Mouse (Mus musculus): ENCODE measurements at regions not wholly inside any gene's neighbourhood (a gene's known extent, or its start where the extent isn't known, plus 50 kb on each side); places are given as distances from the start of the nearest gene placed in this dataset.

DNA sequence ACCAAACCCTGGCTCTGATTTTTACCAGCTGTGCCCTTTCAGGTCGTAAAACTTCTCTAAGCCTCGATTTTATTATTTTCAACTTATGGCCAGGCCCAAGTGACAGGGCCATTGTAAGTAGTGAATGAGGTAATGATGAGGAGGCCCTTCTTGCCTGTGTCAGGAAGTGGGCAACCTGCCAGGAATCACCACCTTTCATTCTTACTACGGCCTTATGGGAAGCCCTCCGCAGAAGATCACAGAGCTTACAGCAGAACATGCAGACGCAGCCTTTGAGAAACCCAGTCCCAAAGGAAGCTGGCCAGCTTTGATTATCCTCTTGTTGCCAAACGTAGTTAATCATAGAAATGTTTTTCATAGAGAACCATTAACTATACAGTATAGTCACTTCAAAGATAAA, 124.9 kb upstream of the Mpp6 start:
- H3K4me3 ChIP-seq (replicated peaks; ENCODE audit: low read length) = no peak overlapping the region
- H3K36me3 ChIP-seq (replicated peaks; ENCODE audit: control insufficient read depth, insufficient read depth) = no peaks in the 10 kb centered on the region
- peaks cover 5% of the 10 kb centered on the region; the same call in 1 of the 2 replicates for H3K4me1 ChIP-seq (replicated peaks; ENCODE audit: control insufficient read depth, insufficient read depth, low read length)
- H3K4me2 ChIP-seq (replicated peaks) = no peak overlapping the region
- H3K9ac ChIP-seq = no peak overlapping the region
- ATAC-seq (ENCODE audit: low FRiP score) (no peak; the same call in 1 of the 2 replicates), DNase-seq (ENCODE audit: low spot score) (peak; percentile 34)
- no peaks in the 10 kb centered on the region for H3K9me3 ChIP-seq (ENCODE audit: control insufficient read depth, low read length)
- 27% methylated on average over 6 of the region's 6 CpGs for WGBS
- no peak overlapping the region for H3K27ac ChIP-seq
- H3K27me3 ChIP-seq (ENCODE audit: control insufficient read depth, insufficient read depth, low read length) = no peaks in the 10 kb centered on the region

DNA sequence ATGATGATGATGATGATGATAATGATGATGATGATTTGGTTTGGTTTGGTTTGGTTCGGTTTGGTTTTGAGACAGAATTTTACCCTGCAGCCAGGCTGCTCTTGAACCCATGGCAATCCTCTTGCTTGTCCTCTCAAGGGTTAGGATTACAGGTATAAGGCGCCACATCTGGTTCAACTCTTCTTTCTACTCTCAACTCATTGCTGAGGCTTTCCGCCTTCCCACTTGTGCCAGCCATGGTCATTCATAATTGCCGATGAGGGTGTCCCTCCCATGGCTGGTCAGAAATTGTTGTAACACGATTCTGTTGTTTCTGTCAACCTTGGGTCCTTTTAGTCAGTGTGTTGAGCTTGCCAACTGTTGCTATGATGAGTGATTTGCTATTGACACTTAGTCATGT, 122.9 kb upstream of the Mpp6 start:
- no peak overlapping the region for H3K27ac ChIP-seq
- H3K4me2 ChIP-seq (replicated peaks) = no peak overlapping the region
- 92% methylated on average over 5 of the region's 5 CpGs for WGBS

GRCm38 (mm10) chr6:49987541-49988210, 122.4 kb upstream of the Mpp6 start:
- WGBS = 84% methylated on average over 3 of the region's 3 CpGs
- DNase-seq (ENCODE audit: low spot score) (no peak), ATAC-seq (ENCODE audit: low FRiP score) (no peak)
- no peak overlapping the region for H3K9ac ChIP-seq
- no peak overlapping the region for H3K4me2 ChIP-seq (replicated peaks)
- no peaks in the 10 kb centered on the region for H3K36me3 ChIP-seq (replicated peaks; ENCODE audit: control insufficient read depth, insufficient read depth)
- H3K9me3 ChIP-seq (ENCODE audit: control insufficient read depth, low read length) = no peaks in the 10 kb centered on the region
- H3K4me3 ChIP-seq (replicated peaks; ENCODE audit: low read length) = no peak overlapping the region
- H3K27me3 ChIP-seq (ENCODE audit: control insufficient read depth, insufficient read depth, low read length) = no peaks in the 10 kb centered on the region
- H3K27ac ChIP-seq = no peak overlapping the region
- H3K4me1 ChIP-seq (replicated peaks; ENCODE audit: control insufficient read depth, insufficient read depth, low read length) = peaks cover 5% of the 10 kb centered on the region; the same call in 1 of the 2 replicates

More for the DNA sequence above, 122.9 kb upstream of the Mpp6 start:
- Histone ChIP-seq H3K27me3 (ENCODE audit: control insufficient read depth, insufficient read depth, low read length) (no peaks in the 10 kb centered on the region), H3K9ac (no peak overlapping the region), H3K4me3 (replicated peaks; ENCODE audit: low read length) (no peak overlapping the region), H3K36me3 (replicated peaks; ENCODE audit: control insufficient read depth, insufficient read depth) (no peaks in the 10 kb centered on the region), H3K4me1 (replicated peaks; ENCODE audit: control insufficient read depth, insufficient read depth, low read length) (peaks cover 5% of the 10 kb centered on the region; the same call in 1 of the 2 replicates), H3K9me3 (ENCODE audit: control insufficient read depth, low read length) (no peaks in the 10 kb centered on the region)
- no peak for ATAC-seq (ENCODE audit: low FRiP score)
- no peak for DNase-seq (ENCODE audit: low spot score)

DNA sequence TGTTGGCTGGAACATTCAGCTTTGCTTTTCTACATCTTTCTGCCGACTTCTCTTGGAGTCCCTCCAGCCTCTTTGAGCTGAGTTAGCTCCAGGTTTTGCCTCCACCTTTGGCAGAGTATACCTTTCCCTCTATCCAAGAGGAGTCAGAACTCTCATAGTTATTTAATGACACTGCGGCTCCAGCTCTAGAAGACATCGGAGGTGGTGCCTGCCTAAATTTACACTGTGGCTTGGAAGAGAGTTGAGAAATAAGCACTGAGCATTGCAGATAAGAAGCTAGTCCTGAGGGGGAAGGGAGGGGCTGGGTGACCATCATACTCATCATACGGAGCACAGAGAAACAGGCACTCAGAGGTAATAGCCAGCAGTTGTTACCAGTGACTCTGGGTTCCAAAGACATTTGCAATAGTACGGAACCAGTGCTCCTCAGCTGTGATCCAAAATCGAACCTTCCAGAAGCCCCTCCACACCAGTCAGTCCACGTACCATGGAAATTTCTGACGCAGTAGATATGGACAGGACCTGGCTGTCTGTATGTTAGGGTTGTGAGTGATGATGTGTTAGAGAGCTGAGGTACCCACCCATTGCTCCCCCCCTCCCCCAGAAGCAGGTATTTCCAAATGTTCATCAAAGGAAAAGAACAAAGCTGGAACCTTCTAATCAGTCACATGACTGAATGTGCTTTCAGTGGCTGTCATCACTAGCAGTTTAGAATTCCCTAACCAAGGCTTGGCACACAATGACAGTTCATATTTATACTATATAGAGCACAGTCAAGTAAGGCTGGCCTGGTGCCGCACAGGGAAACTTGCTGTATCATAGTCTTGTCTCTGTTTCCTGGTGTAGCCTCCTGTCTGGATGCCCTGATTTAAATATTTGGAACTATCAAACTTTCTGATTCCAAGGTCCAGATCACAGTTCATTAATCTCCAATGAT, 120.2 kb upstream of the Mpp6 start:
- WGBS = 93% methylated on average over 9 of the region's 9 CpGs
- Histone ChIP-seq H3K9ac (no peak overlapping the region), H3K27ac (no peak overlapping the region), H3K36me3 (replicated peaks; ENCODE audit: control insufficient read depth, insufficient read depth) (no peaks in the 10 kb centered on the region), H3K4me3 (replicated peaks; ENCODE audit: low read length) (no peak overlapping the region), H3K27me3 (ENCODE audit: control insufficient read depth, insufficient read depth, low read length) (no peaks in the 10 kb centered on the region), H3K4me2 (replicated peaks) (no peak overlapping the region), H3K4me1 (replicated peaks; ENCODE audit: control insufficient read depth, insufficient read depth, low read length) (peaks cover 5% of the 10 kb centered on the region; the same call in 1 of the 2 replicates), H3K9me3 (ENCODE audit: control insufficient read depth, low read length) (no peaks in the 10 kb centered on the region)
- ATAC-seq (ENCODE audit: low FRiP score) = no peak
- DNase-seq (ENCODE audit: low spot score) = no peak

DNA sequence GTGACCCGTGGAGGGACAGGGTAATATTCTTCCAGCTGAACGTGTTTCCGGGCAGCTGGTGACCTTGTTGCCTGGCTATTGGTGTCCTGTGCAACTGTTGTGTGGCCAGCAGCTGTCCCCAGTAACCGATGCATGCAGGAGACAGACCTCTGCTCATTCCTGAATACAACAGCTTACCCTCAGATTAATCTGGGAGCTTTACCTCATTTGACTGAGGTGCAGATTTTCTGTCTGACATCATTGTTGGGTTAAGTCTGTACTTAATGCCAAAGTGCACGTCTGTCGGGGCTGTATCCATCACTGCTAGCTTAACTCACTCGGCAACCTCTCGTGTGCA, 119.6 kb upstream of the Mpp6 start:
- ATAC-seq (ENCODE audit: low FRiP score) (no peak), DNase-seq (ENCODE audit: low spot score) (no peak)
- Histone ChIP-seq H3K36me3 (replicated peaks; ENCODE audit: control insufficient read depth, insufficient read depth) (no peaks in the 10 kb centered on the region), H3K4me1 (replicated peaks; ENCODE audit: control insufficient read depth, insufficient read depth, low read length) (no peaks in the 10 kb centered on the region), H3K9ac (no peak overlapping the region), H3K27me3 (ENCODE audit: control insufficient read depth, insufficient read depth, low read length) (no peaks in the 10 kb centered on the region), H3K4me2 (replicated peaks) (no peak overlapping the region), H3K27ac (no peak overlapping the region), H3K9me3 (ENCODE audit: control insufficient read depth, low read length) (no peaks in the 10 kb centered on the region), H3K4me3 (replicated peaks; ENCODE audit: low read length) (no peak overlapping the region)
- WGBS = 51% methylated on average over 8 of the region's 8 CpGs

GRCm38 (mm10) chr6:49999365-49999764, 110.7 kb upstream of the Mpp6 start:
- no peaks in the 10 kb centered on the region for H3K9me3 ChIP-seq (ENCODE audit: control insufficient read depth, low read length)
- H3K9ac ChIP-seq = no peak overlapping the region
- DNase-seq (ENCODE audit: low spot score) = no peak

DNA sequence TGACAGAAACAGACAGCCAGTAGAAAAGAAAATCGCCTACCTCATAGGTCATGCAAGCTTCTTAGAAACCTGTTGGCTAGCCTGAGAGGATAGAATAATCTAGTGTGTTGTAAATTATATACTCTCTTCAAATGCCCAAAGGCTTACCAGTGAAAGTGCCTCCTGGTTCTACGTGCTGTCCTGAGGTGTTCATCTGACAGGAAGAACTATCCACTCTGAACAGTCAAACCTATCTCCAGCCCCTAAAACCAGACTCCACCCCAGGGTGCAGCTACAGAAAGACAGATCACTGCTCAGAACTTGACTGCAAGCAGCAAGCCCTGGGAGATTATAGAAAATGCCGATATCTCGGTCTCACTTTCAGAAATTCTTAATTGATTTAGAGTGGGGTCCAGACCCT, 102.0 kb upstream of the Mpp6 start:
- Histone ChIP-seq H3K4me2 (replicated peaks) (no peak overlapping the region), H3K36me3 (replicated peaks; ENCODE audit: control insufficient read depth, insufficient read depth) (no peaks in the 10 kb centered on the region), H3K27me3 (ENCODE audit: control insufficient read depth, insufficient read depth, low read length) (no peaks in the 10 kb centered on the region), H3K9me3 (ENCODE audit: control insufficient read depth, low read length) (no peaks in the 10 kb centered on the region), H3K9ac (no peak overlapping the region), H3K4me3 (replicated peaks; ENCODE audit: low read length) (no peak overlapping the region), H3K27ac (no peak overlapping the region), H3K4me1 (replicated peaks; ENCODE audit: control insufficient read depth, insufficient read depth, low read length) (peaks cover 5% of the 10 kb centered on the region)
- ATAC-seq (ENCODE audit: low FRiP score) (no peak), DNase-seq (ENCODE audit: low spot score) (no peak)
- WGBS = 86% methylated on average over 4 of the region's 4 CpGs

More at GRCm38 (mm10) chr6:49999365-49999764, 110.7 kb upstream of the Mpp6 start:
- no peak for ATAC-seq (ENCODE audit: low FRiP score)
- H3K27me3 ChIP-seq (ENCODE audit: control insufficient read depth, insufficient read depth, low read length) = no peaks in the 10 kb centered on the region
- H3K27ac ChIP-seq = 0 out of 2 replicates have a peak overlapping the region, but pooled peaks have one; percentile 2
- H3K36me3 ChIP-seq (replicated peaks; ENCODE audit: control insufficient read depth, insufficient read depth) = no peaks in the 10 kb centered on the region
- 83% methylated on average over 11 of the region's 11 CpGs for WGBS
- no peak overlapping the region for H3K4me3 ChIP-seq (replicated peaks; ENCODE audit: low read length)
- no peak overlapping the region for H3K4me2 ChIP-seq (replicated peaks)
- H3K4me1 ChIP-seq (replicated peaks; ENCODE audit: control insufficient read depth, insufficient read depth, low read length) = no peaks in the 10 kb centered on the region

DNA sequence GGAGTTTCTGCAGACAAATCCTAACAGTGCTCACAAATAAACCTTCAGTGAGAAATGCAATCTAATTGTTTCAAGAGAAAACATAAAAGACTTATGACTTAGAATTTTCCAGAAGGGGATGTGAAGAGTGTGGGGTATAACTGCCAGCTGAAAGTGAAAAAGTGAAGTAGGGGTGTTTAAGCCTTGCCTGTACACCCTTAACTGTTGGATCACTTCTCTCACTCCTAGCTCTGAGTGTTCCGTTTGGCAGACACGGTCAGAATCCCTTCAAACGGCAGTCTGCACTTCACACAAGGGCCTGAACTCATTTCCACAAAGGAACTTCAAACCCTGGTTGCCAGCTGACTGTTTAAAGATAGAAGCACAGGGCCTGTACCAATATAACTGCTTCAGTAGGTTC, 101.2 kb upstream of the Mpp6 start:
- 74% methylated on average over 3 of the region's 3 CpGs for WGBS
- Histone ChIP-seq H3K36me3 (replicated peaks; ENCODE audit: control insufficient read depth, insufficient read depth) (no peaks in the 10 kb centered on the region), H3K4me1 (replicated peaks; ENCODE audit: control insufficient read depth, insufficient read depth, low read length) (peaks cover 5% of the 10 kb centered on the region), H3K9ac (no peak overlapping the region), H3K4me3 (replicated peaks; ENCODE audit: low read length) (no peak overlapping the region), H3K9me3 (ENCODE audit: control insufficient read depth, low read length) (no peaks in the 10 kb centered on the region), H3K27me3 (ENCODE audit: control insufficient read depth, insufficient read depth, low read length) (no peaks in the 10 kb centered on the region), H3K27ac (no peak overlapping the region), H3K4me2 (replicated peaks) (no peak overlapping the region)
- ATAC-seq (ENCODE audit: low FRiP score) (no peak), DNase-seq (ENCODE audit: low spot score) (no peak)

- Histone ChIP-seq H3K9ac (no peak overlapping the region), H3K4me2 (replicated peaks) (no peak overlapping the region), H3K9me3 (ENCODE audit: control insufficient read depth, low read length) (no peaks in the 10 kb centered on the region), H3K4me1 (replicated peaks; ENCODE audit: control insufficient read depth, insufficient read depth, low read length) (peaks cover 5% of the 10 kb centered on the region), H3K27me3 (ENCODE audit: control insufficient read depth, insufficient read depth, low read length) (no peaks in the 10 kb centered on the region), H3K36me3 (replicated peaks; ENCODE audit: control insufficient read depth, insufficient read depth) (no peaks in the 10 kb centered on the region), H3K4me3 (replicated peaks; ENCODE audit: low read length) (no peak overlapping the region), H3K27ac (no peak overlapping the region)
- no peak for DNase-seq (ENCODE audit: low spot score)
- ATAC-seq (ENCODE audit: low FRiP score) = no peak
- 58% methylated on average over 7 of the region's 7 CpGs for WGBS
Measured at GRCm38 (mm10) chr6:50009339-50009738, 100.7 kb upstream of the Mpp6 start.

Data from hindbrain, embryonic 14.5 days (tissue).